Mouse (Mus musculus) lung, embryonic 15.5 days (tissue): ENCODE data around the gene Cd68. TPM values are rescaled to one million over a fixed set of nuclear protein-coding genes. Genes with fewer than 3 reads are reported as not detected.

ENCODE experiments used
- ATAC-seq: fragments of 200-750 bp; cut with Nextera tagmentation; 2 replicates; pipeline ENCODE4 v1.8.0; 2017; ENCODE audit warnings: moderate number of reproducible peaks, borderline replicate concordance; ENCODE audit not compliant: low FRiP score, low TSS enrichment; ENCODE audit errors: extremely low read depth
- H3K27ac ChIP-seq: fragments of 300-500 bp; sonication (generic); 2 replicates; pipeline ENCODE4 v1.5.1; 2015; ENCODE audit warnings: moderate library complexity, mild to moderate bottlenecking, inconsistent platforms
- H3K27me3 ChIP-seq: fragments of 300-500 bp; sonication (generic); 2 replicates; pipeline ENCODE4 v1.6.1; 2015; ENCODE audit warnings: inconsistent platforms
- H3K36me3 ChIP-seq: fragments of 300-500 bp; sonication (generic); 2 replicates; pipeline ENCODE4 v1.6.1; 2015; ENCODE audit warnings: inconsistent platforms
- H3K4me1 ChIP-seq: fragments of 300-500 bp; sonication (generic); 2 replicates; pipeline ENCODE4 v1.6.1; 2015; ENCODE audit warnings: inconsistent platforms
- H3K4me2 ChIP-seq: fragments of 300-500 bp; sonication (generic); 2 replicates; pipeline ENCODE4 v1.6.1; 2015; ENCODE audit warnings: inconsistent platforms, mild to moderate bottlenecking, moderate library complexity
- H3K4me3 ChIP-seq: fragments of 300-500 bp; sonication (generic); 2 replicates; pipeline ENCODE4 v1.5.1; 2015; ENCODE audit warnings: mild to moderate bottlenecking, inconsistent platforms
- H3K9ac ChIP-seq: fragments of 300-500 bp; sonication (generic); 2 replicates; pipeline ENCODE4 v1.6.1; 2015; ENCODE audit warnings: inconsistent platforms
- H3K9me3 ChIP-seq: fragments of 300-500 bp; sonication (generic); 2 replicates; pipeline ENCODE4 v1.6.1; 2016; ENCODE audit warnings: inconsistent platforms
- WGBS: fragments of 180-500 bp; shearing (Covaris S2); methylation state at CpG from one replicate; pipeline ENCODE4 v1.1.7; 2015; 5-methylcytosine and 5-hydroxymethylcytosine counted together
- polyA plus RNA-seq: library from polyadenylated mRNA; unstranded; fragments of >200 nt; fragmentation: Nextera tagmentation; extraction: Ambion mirVana; gene quantifications from 2 replicates; pipeline ENCODE4 v1.2.1, GENCODE M21; 2015

Gene Cd68
- polyA plus RNA-seq, 1 experiment from 2014 or later: 11.8 TPM

DNA sequence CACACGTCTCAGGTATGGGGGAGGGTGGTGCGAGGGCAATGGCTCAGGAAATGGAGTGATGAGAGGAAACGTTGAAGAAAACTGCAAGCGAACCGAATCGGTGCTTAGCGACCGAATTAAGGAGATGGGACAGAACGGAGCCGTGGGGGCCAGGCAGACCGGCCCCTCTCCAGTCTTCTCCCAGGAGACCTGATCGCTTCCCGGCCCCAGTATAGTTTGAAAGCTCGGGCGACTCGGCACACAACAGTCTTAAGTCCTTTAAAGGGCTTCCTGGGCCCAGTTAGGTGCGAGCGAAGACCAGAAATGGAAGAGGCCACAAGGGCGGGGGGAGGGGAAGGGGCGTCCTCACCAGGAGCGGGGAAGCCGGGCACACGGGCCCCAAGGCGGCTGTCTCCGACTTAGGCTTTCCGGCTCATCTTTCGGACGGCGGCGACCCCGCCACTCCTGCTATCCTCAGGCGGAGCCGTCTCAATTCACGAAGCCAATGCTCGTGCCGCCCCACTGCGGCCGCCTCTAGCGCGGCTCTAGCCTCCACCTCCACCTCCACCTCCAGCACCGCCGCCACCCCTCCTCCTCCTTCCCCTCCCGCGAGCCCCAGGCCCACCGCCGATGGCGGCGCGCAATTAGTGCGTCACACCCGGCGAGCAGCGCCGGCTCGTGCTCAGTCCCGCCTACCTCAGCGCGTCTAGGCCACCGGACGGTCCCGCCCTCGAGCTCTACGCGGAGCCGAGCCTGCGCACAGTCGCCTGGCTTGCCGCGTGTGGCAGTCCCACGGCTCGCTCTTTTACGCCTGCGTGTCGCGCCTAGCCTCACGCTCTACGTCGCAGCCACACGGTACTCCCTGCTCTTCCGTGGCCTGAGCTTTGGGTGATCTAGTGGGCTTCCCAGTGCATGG lies 15.6 kb upstream of the Cd68 start, which contains the start of gene Senp3:
Gene Senp3, minus strand, starts transcription at position 771 of the 895 bp plus-strand sequence.
- Histone ChIP-seq H3K9ac (peak within 1 kb of the TSS; percentile 85), H3K9me3 (no peaks in the 10 kb centered on the region), H3K27me3 (no peaks in the 10 kb centered on the region), H3K4me2 (peak within 1 kb of the TSS; percentile 88), H3K36me3 (peaks cover 35% of the 10 kb centered on the region), H3K4me1 (peaks cover 51% of the 10 kb centered on the region), H3K27ac (peak within 1 kb of the TSS; percentile 96), H3K4me3 (peak within 1 kb of the TSS; percentile 90)
- peak; percentile 91 for ATAC-seq
- WGBS: under 1% methylated on average over 80 of the region's 80 CpGs

DNA sequence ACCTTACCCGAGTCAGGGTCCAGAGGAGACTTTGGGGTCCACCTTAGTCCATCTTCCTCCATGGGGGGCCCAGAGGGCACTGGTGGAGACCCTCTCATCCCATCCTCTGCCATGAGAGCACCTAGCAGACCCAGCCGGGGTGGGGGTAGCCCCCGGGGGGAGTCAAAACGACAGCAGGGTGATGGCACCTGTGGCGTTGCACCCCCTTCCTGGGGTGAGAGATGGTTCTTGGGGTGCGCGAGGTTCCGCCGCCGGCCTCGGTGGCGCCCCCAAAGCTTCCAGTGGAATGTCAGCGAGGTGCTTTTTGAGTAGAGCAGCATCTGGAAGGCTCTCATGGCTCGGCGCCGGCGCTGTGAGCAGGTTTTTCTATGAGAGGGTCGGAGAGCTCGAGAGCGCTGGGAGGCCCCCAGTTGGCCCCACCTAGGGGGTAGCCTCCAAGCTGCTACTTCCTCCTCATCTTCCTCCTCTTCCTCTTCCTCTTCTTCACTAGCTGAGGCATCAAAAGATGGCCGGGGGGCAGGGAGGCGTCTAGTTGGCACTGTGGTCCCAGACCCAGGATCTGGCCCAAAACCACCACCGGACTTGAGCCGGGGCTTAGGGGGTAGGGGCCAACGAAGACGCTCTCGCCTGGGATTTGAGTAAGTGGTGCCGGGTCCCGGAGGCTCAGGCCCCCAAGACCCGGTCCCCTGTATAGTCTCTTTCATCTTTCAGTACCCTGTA lies 14.3 kb upstream of the Cd68 start:
- Histone ChIP-seq H3K27ac (no peak overlapping the region; the same call in 1 of the 2 replicates), H3K4me2 (peak overlapping the region; percentile 88), H3K4me3 (peak overlapping the region; percentile 90), H3K9me3 (no peaks in the 10 kb centered on the region), H3K4me1 (peaks cover 38% of the 10 kb centered on the region), H3K9ac (0 out of 2 replicates have a peak overlapping the region, but pooled peaks have one; percentile 85), H3K36me3 (peaks cover 47% of the 10 kb centered on the region), H3K27me3 (no peaks in the 10 kb centered on the region)
- ATAC-seq: no peak
- 84% methylated on average over 30 of the region's 30 CpGs for WGBS

- H3K4me1 ChIP-seq: peaks cover 32% of the 10 kb centered on the region
- H3K4me2 ChIP-seq: no peak overlapping the region
- H3K27ac ChIP-seq: no peak overlapping the region
- peaks cover 59% of the 10 kb centered on the region for H3K36me3 ChIP-seq
- 92% methylated on average over 2 of the region's 2 CpGs for WGBS
- H3K4me3 ChIP-seq: no peak overlapping the region
- H3K27me3 ChIP-seq: no peaks in the 10 kb centered on the region
- H3K9me3 ChIP-seq: no peaks in the 10 kb centered on the region
- ATAC-seq: no peak
- H3K9ac ChIP-seq: no peak overlapping the region
Observed at GRCm38 (mm10) chr11:69679144-69679543, 13.2 kb upstream of the Cd68 start.

DNA sequence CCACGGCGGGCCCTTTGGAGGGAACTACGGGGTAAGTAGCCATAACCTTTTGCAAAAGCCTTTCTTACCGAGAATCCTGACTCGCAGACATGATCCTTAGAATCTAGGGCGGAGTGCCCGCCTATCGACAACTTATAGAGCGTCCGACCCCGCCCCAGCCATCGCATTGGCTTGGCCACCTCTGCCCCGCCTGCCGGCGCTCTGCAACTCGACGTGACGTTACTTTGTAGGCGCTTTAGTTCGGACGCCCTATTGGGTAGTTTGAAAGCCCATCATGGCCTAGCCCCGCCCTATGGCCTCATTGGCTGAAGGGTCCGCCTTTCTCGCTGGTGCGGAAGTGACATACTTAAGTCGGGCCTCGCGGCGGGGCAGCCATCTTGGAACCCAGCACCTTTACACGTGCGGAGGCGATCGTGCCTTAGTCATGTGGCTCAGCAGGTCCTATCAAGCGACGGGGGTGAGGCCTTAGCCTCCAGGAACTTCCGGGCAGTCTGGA lies 6.3 kb upstream of the Cd68 start, which contains the start of gene Eif4a1:
Gene Eif4a1, minus strand, starts transcription at position 213 of the 496 bp plus-strand sequence.
- Histone ChIP-seq H3K27me3 (no peaks in the 10 kb centered on the region), H3K36me3 (peaks cover 73% of the 10 kb centered on the region), H3K27ac (peak within 1 kb of the TSS; percentile 95), H3K4me1 (peaks cover 28% of the 10 kb centered on the region), H3K4me2 (peak within 1 kb of the TSS; percentile 85), H3K9ac (peak within 1 kb of the TSS; percentile 99), H3K9me3 (no peaks in the 10 kb centered on the region), H3K4me3 (peak within 1 kb of the TSS; percentile 95)
- WGBS: under 1% methylated on average over 36 of the region's 36 CpGs
- ATAC-seq: peak; percentile 98

DNA sequence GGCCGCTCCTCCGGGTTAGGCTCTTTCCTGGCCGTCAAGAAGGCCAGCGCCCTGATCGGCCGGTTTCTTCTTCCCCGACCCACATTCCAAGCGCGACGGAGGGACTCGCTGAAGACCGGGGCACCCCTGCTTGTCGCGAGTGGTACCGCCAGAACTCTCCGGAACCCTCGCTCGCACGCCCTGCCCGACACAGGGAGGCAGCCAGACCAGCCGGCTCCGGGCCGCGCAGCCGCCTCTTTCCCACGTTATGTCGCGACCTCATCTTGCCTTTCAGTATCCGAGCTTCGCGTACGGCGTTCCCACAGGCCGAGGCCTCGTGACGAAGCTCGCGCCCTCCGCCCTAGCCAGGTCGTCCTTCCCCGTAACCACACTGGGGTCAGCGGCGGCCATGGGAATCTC lies 5.8 kb upstream of the Cd68 start:
- no peak; the same call in 1 of the 2 replicates for ATAC-seq
- Histone ChIP-seq H3K36me3 (peaks cover 71% of the 10 kb centered on the region), H3K4me2 (peak overlapping the region; percentile 85), H3K27ac (peak overlapping the region; percentile 95), H3K4me3 (peak overlapping the region; percentile 95), H3K9ac (peak overlapping the region; percentile 99), H3K9me3 (no peaks in the 10 kb centered on the region), H3K4me1 (peaks cover 28% of the 10 kb centered on the region), H3K27me3 (no peaks in the 10 kb centered on the region)
- under 1% methylated on average over 42 of the region's 43 CpGs for WGBS

GRCm38 (mm10) chr11:69670786-69671725 lies 5.1 kb upstream of the Cd68 start:
- 1% methylated on average over 59 of the region's 61 CpGs for WGBS
- peak overlapping the region; percentile 99 for H3K9ac ChIP-seq
- H3K36me3 ChIP-seq: peaks cover 71% of the 10 kb centered on the region
- peak overlapping the region; percentile 95 for H3K27ac ChIP-seq
- peak; percentile 76 for ATAC-seq
- peaks cover 28% of the 10 kb centered on the region for H3K4me1 ChIP-seq
- H3K4me3 ChIP-seq: peak overlapping the region; percentile 95
- H3K27me3 ChIP-seq: no peaks in the 10 kb centered on the region
- no peaks in the 10 kb centered on the region for H3K9me3 ChIP-seq
- peak overlapping the region; percentile 85 for H3K4me2 ChIP-seq

- WGBS: 86% methylated on average over 3 of the region's 3 CpGs
- Histone ChIP-seq H3K27me3 (no peaks in the 10 kb centered on the region), H3K4me3 (no peak overlapping the region), H3K27ac (0 out of 2 replicates have a peak overlapping the region, but pooled peaks have one; percentile 10), H3K4me2 (no peak overlapping the region), H3K4me1 (peaks cover 29% of the 10 kb centered on the region), H3K9me3 (no peaks in the 10 kb centered on the region), H3K36me3 (peaks cover 66% of the 10 kb centered on the region), H3K9ac (no peak overlapping the region)
- no peak for ATAC-seq
Observed at GRCm38 (mm10) chr11:69666665-69667005, 682 bp upstream of the Cd68 start.

- Histone ChIP-seq H3K9ac (no peak overlapping the region), H3K4me3 (no peak overlapping the region), H3K27ac (peak overlapping the region; percentile 33; the same call in 1 of the 2 replicates), H3K9me3 (no peaks in the 10 kb centered on the region), H3K4me1 (peaks cover 32% of the 10 kb centered on the region), H3K27me3 (no peaks in the 10 kb centered on the region), H3K36me3 (peaks cover 66% of the 10 kb centered on the region), H3K4me2 (no peak overlapping the region)
- ATAC-seq: no peak
- 60% methylated on average over 9 of the region's 9 CpGs for WGBS
Observed at GRCm38 (mm10) chr11:69665457-69665960, 444 bp downstream of the Cd68 start.

- 87% methylated on average over 7 of the region's 7 CpGs for WGBS
- H3K4me2 ChIP-seq: no peak overlapping the region
- no peaks in the 10 kb centered on the region for H3K27me3 ChIP-seq
- no peak for ATAC-seq
- H3K27ac ChIP-seq: 0 out of 2 replicates have a peak overlapping the region, but pooled peaks have one; percentile 33
- H3K9ac ChIP-seq: no peak overlapping the region
- H3K36me3 ChIP-seq: peaks cover 59% of the 10 kb centered on the region
- no peak overlapping the region for H3K4me3 ChIP-seq
- no peaks in the 10 kb centered on the region for H3K9me3 ChIP-seq
- peaks cover 27% of the 10 kb centered on the region for H3K4me1 ChIP-seq
Observed at GRCm38 (mm10) chr11:69664841-69665240, 1.1 kb downstream of the Cd68 start.

DNA sequence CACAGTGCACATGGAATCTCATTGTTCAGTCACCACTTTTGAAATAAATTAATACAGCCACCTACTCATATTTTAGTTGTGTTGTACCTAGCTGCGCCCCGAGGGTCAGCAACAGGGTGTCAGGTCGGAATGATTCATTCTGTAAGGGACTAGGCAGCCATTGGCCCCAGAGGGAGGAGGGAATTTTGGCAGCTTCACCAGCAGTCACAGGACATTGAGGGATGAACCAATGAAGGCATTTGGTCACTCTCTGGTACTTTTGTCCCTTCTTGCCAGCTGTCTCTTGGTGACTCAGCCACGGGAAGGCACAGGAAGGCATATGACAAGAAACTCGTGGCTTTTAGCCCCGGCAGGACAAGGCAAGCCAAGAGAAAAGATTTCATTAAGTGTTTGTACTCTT lies 2.2 kb downstream of the Cd68 start:
- Histone ChIP-seq H3K36me3 (peaks cover 56% of the 10 kb centered on the region), H3K27me3 (no peaks in the 10 kb centered on the region), H3K4me3 (no peak overlapping the region), H3K4me2 (no peak overlapping the region), H3K9me3 (no peaks in the 10 kb centered on the region), H3K4me1 (peaks cover 16% of the 10 kb centered on the region), H3K9ac (no peak overlapping the region), H3K27ac (peak overlapping the region; percentile 93; the same call in 1 of the 2 replicates)
- no peak for ATAC-seq
- 73% methylated on average over 6 of the region's 6 CpGs for WGBS
